Mouse (Mus musculus) CD4-positive helper T cell, adult 2 months (primary cell): Measurements from ENCODE around the gene Prkcb.

Experiments
- DNase-seq: peaks from one replicate; pipeline ENCODE4 v3.0.0-alpha.2; 2012; ENCODE audit warnings: low read depth, missing footprints, low spot score

Gene Prkcb

GRCm38 (mm10) chr7:122667903-122668302 is 379.4 kb downstream of the Prkcb start:
- peak; percentile 22 for DNase-seq

- no peak for DNase-seq
Observed at GRCm38 (mm10) chr7:122670442-122670872, 381.9 kb downstream of the Prkcb start, which contains the start of gene Cacng3. Gene Cacng3, plus strand, starts transcription at chr7:122670492.

DNA sequence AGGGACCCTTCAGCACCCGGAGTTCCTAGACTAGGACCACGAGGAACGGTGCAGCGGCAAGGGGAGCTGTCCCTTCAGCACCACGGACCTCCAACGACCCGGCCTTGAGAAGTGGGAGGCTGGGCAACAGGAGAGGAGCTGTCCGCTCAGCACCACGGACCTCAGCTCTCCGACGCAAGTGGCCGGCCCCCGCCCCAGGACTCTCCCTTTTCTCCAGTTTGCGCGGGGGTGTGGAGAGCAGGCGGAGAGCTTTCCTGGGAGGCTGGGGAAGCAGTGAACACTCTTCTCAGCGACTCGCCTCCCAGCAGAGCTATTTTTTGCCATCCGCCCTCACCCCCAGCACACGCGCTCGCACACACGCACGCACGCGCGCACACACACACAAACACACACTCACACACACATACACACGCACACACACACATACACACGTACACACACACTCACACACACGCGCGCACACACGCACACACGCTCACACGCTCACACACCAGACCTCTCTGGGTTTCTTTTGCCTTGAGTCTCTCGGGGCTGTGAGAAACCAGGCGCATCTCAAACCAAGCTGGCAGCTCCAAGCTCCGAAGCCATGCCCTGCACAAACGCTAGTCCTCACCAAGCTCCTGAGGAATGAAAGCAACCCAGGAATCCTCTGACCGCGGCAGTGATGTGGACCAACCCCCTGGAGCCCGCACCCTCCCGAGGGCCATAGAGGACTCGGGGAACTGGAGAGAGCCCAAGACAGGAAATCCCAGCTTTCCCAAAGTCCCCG is 382.5 kb downstream of the Prkcb start:
- peak; percentile 48 for DNase-seq

GRCm38 (mm10) chr7:122672981-122673380 is 384.4 kb downstream of the Prkcb start:
- DNase-seq, result no peak

- DNase-seq, result no peak
Observed at GRCm38 (mm10) chr7:122675207-122675606, 386.7 kb downstream of the Prkcb start.
